Mouse (Mus musculus) liver, embryonic 14.5 days (tissue): ENCODE results near the gene Taf8. TPM values are rescaled to one million over a fixed set of nuclear protein-coding genes. Genes with fewer than 3 reads are reported as not detected.
A peak's percentile ranks its signal among the peaks of the same experiment; 100 is the strongest.

Experiments used
- ATAC-seq: fragments of 200-750 bp; cut with Nextera tagmentation; 2 replicates; pipeline ENCODE4 v1.8.0; 2017; ENCODE audit warnings: moderate number of reproducible peaks, mild to moderate bottlenecking, moderate library complexity; ENCODE audit not compliant: insufficient read depth
- DNase-seq, 3 experiments: peaks; one replicate each; pipeline ENCODE4 v3.0.0-alpha.2; 2012 to 2013; ENCODE audit warnings: low read depth in 3 of 3, low spot score in 3 of 3
- H3K27ac ChIP-seq: fragments of 300-500 bp; sonication (generic); 2 replicates; pipeline ENCODE4 v1.5.1; 2014; ENCODE audit warnings: moderate library complexity, mild to moderate bottlenecking, control low read depth, inconsistent platforms
- H3K27me3 ChIP-seq: fragments of 300-500 bp; sonication (generic); 2 replicates; pipeline ENCODE4 v1.6.1; 2014; ENCODE audit warnings: mild to moderate bottlenecking, low read length, moderate library complexity; ENCODE audit not compliant: control insufficient read depth, insufficient read depth
- H3K36me3 ChIP-seq: fragments of 300-500 bp; sonication (generic); replicated peaks from 2 replicates; pipeline ENCODE4 v1.6.1; 2014; ENCODE audit warnings: low read depth; ENCODE audit not compliant: control insufficient read depth, insufficient read depth
- H3K4me1 ChIP-seq, 2 experiments: fragments of 200-500 bp in 1 of 2; fragments of 300-500 bp in 1 of 2; sonication (generic) in 1 of 2; replicated peaks; 2 replicates each; pipeline ENCODE4 v1.6.1; 2012 to 2014; ENCODE audit warnings: antibody characterized with exemption in 1 of 2, inconsistent platforms in 1 of 2, low read length in 1 of 2; ENCODE audit not compliant: control insufficient read depth in 2 of 2, insufficient read depth in 2 of 2
- H3K4me2 ChIP-seq: fragments of 300-500 bp; sonication (generic); 2 replicates; pipeline ENCODE4 v1.6.1; 2014; ENCODE audit warnings: low read depth, mild to moderate bottlenecking, control low read depth, moderate library complexity
- H3K4me3 ChIP-seq, 2 experiments: fragments of 200-500 bp in 1 of 2; fragments of 300-500 bp in 1 of 2; sonication (generic) in 1 of 2; 2 replicates each; pipeline ENCODE4 v1.5.1; 2012 to 2014; ENCODE audit warnings: low read depth in 2 of 2, low read length in 2 of 2, mild to moderate bottlenecking in 2 of 2, control low read depth in 1 of 2, inconsistent platforms in 1 of 2, moderate library complexity in 1 of 2; ENCODE audit not compliant: insufficient read depth in 1 of 2
- H3K9ac ChIP-seq: fragments of 300-500 bp; sonication (generic); replicated peaks from 2 replicates; pipeline ENCODE4 v1.6.1; 2014; ENCODE audit warnings: mild to moderate bottlenecking, control low read depth, moderate library complexity
- H3K9me3 ChIP-seq: fragments of 300-500 bp; sonication (generic); 2 replicates; pipeline ENCODE4 v1.6.1; 2016; ENCODE audit warnings: low read length, mixed read lengths; ENCODE audit not compliant: control insufficient read depth
- CTCF ChIP-seq: IDR thresholded peaks from 2 replicates; pipeline ENCODE4 v1.5.1; 2016; ENCODE audit warnings: antibody characterized with exemption, low read depth, control low read depth
- EP300 ChIP-seq: IDR thresholded peaks from 2 replicates; pipeline ENCODE4 v1.6.1; 2016; ENCODE audit warnings: antibody characterized with exemption, low read depth
- WGBS: fragments of 180-500 bp; shearing (Covaris S2); extraction: QIAGEN DNeasy Blood & Tissue Kit; methylation state at CpG from one replicate; pipeline ENCODE4 v1.1.7; 2014; ENCODE audit not compliant: insufficient replicate concordance; 5-methylcytosine and 5-hydroxymethylcytosine counted together
- polyA plus RNA-seq, 2 experiments: library from polyadenylated mRNA; depleted of rRNA in 1 of 2; stranded (reverse) in 1 of 2; unstranded in 1 of 2; fragments of >200 nt; fragmentation: Nextera tagmentation in 1 of 2; extraction: Ambion mirVana in 1 of 2; gene quantifications; 2 replicates each; pipeline versions ENCODE4 v1.2.1 to v1.2.3; 2012 to 2014

Gene Taf8
- polyA plus RNA-seq, 2 experiments = 10.4 to 15.5 TPM

- no peak overlapping the region for H3K4me2 ChIP-seq
- ATAC-seq = peak; percentile 42; the same call in 1 of the 2 replicates
- H3K4me3 ChIP-seq = no peak overlapping the region
- TF ChIP-seq CTCF (no peak), EP300 (no peak)
- H3K36me3 ChIP-seq = no peaks in the 10 kb centered on the region
- H3K9me3 ChIP-seq = no peaks in the 10 kb centered on the region
- peaks cover 18 to 32% of the 10 kb centered on the region in 2 experiments for H3K4me1 ChIP-seq
- peak overlapping the region; percentile 31; the same call in 1 of the 2 replicates for H3K9ac ChIP-seq
- no peaks in the 10 kb centered on the region for H3K27me3 ChIP-seq
- no peak for DNase-seq
- WGBS = 9% methylated on average over 5 of the region's 5 CpGs
- H3K27ac ChIP-seq = peak overlapping the region; percentile 31
Observed at GRCm38 (mm10) chr17:47542061-47542460, 40.0 kb upstream of the Taf8 start.

DNA sequence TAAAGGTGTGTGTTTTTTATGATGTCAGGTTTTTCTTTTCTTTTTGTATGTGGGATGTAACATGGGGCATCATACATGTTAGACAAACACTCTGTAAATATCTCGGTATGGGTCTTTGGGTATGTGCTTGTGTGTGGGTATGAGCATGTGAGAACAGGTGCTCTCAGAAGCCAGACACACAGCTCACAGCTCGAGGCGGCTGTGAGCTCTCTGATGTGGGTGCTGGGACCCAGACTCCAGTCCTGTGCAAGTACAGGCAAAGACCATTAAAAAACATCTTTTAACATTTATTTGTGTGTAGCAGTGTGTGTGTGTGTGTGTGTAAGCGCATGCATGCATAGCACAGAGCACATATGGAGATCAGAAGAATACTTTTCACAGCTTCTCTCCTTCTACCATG lies 37.0 kb upstream of the Taf8 start:
- no peak for DNase-seq
- no peak overlapping the region for H3K9ac ChIP-seq
- no peak for TF ChIP-seq EP300
- no peak for TF ChIP-seq CTCF
- 85% methylated on average over 4 of the region's 4 CpGs for WGBS
- peaks cover 40 to 57% of the 10 kb centered on the region in 2 experiments for H3K4me1 ChIP-seq
- no peak for ATAC-seq
- no peaks in the 10 kb centered on the region for H3K36me3 ChIP-seq
- H3K27me3 ChIP-seq = no peaks in the 10 kb centered on the region
- H3K4me3 ChIP-seq = no peak overlapping the region
- H3K4me2 ChIP-seq = no peak overlapping the region
- H3K9me3 ChIP-seq = no peaks in the 10 kb centered on the region
- 0 out of 2 replicates have a peak overlapping the region, but pooled peaks have one; percentile 1 for H3K27ac ChIP-seq

DNA sequence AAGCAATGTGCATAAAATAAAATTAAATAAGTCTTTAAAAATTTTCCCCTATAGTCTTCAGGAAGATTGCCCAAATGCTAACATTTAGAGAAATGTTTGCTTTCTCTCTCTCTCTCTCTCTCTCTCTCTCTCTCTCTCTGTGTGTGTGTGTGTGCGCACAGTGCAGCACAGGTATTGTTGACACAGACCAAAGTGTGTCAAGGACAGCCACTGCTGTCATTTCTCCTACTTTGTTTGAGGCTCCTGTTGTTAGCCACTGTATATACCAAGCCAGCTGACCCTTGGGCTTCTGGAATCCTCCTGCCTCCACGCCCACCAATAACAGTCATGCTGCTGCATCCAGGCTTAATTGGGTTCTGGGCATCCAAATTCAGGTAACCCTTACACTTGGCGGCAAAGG lies 36.0 kb upstream of the Taf8 start:
- ATAC-seq (no peak), DNase-seq (no peak)
- 79% methylated on average over 3 of the region's 3 CpGs for WGBS
- Histone ChIP-seq H3K9ac (no peak overlapping the region), H3K4me3 (no peak overlapping the region), H3K9me3 (no peaks in the 10 kb centered on the region), H3K27ac (no peak overlapping the region), H3K4me2 (no peak overlapping the region), H3K36me3 (no peaks in the 10 kb centered on the region), H3K27me3 (no peaks in the 10 kb centered on the region), H3K4me1 (peaks cover 48 to 58% of the 10 kb centered on the region in 2 experiments)
- TF ChIP-seq CTCF (no peak), EP300 (no peak)

DNA sequence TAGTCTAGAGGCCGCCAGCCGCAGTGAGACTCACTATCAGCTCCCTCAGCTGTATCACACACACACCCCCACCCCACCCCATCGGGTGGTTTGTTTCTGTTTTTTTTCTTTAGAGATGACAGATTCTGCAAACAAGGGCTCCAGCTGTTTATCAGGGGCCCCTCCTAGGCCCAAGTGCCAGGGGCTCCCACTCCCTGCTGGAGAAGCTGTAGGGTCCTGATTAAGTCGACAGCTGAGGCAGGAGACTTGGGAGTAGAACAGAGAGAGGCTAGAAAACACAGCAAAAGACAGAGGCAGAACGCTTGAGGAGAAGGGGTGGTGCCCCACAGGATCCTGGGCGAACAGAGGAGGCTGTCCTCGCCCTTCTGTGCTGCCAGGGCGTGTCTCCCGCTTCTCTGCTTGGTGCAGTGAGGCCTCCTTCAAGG lies 33.7 kb upstream of the Taf8 start:
- H3K4me3 ChIP-seq = peak overlapping the region; percentile 24 to 53

GRCm38 (mm10) chr17:47533691-47534090 lies 31.6 kb upstream of the Taf8 start:
- H3K4me3 ChIP-seq = no peak overlapping the region
- H3K27me3 ChIP-seq = no peaks in the 10 kb centered on the region
- peak overlapping the region; percentile 99 for H3K27ac ChIP-seq
- H3K9me3 ChIP-seq = no peaks in the 10 kb centered on the region
- WGBS = 93% methylated on average over 13 of the region's 13 CpGs
- no peak for ATAC-seq
- H3K4me2 ChIP-seq = no peak overlapping the region
- no peak for DNase-seq
- no peaks in the 10 kb centered on the region for H3K36me3 ChIP-seq
- H3K4me1 ChIP-seq = peaks cover 59 to 67% of the 10 kb centered on the region in 2 experiments
- TF ChIP-seq CTCF = no peak
- no peak for TF ChIP-seq EP300
- H3K9ac ChIP-seq = no peak overlapping the region; the same call in 1 of the 2 replicates

More for the DNA sequence above, 33.7 kb upstream of the Taf8 start:
- H3K36me3 ChIP-seq = no peaks in the 10 kb centered on the region
- H3K9me3 ChIP-seq = no peaks in the 10 kb centered on the region
- peak overlapping the region; percentile 99 for H3K27ac ChIP-seq
- 7% methylated on average over 9 of the region's 9 CpGs for WGBS
- peaks cover 57 to 65% of the 10 kb centered on the region in 2 experiments for H3K4me1 ChIP-seq
- ATAC-seq (peak; percentile 93), DNase-seq (peak; percentile 92 to 94 (median 94))
- peak overlapping the region; percentile 72 for H3K4me2 ChIP-seq
- peak overlapping the region; percentile 76 for H3K9ac ChIP-seq
- TF ChIP-seq CTCF = peak; percentile 31; the same call in 1 of the 2 replicates
- peak; percentile 97 for TF ChIP-seq EP300
- H3K27me3 ChIP-seq = no peaks in the 10 kb centered on the region
